Mouse (Mus musculus) heart, embryonic 14.5 days (tissue): ENCODE measurements at regions not wholly inside any gene's neighbourhood (a gene's known extent, or its start where the extent isn't known, plus 50 kb on each side); places are given as distances from the start of the nearest gene placed in this dataset.

Experiments
- ATAC-seq: fragments of 200-750 bp; cut with Nextera tagmentation; 2 replicates; pipeline ENCODE4 v1.8.0; 2017; ENCODE audit warnings: low read depth, moderate TSS enrichment; ENCODE audit not compliant: insufficient number of reproducible peaks, insufficient read depth, low FRiP score
- H3K27ac ChIP-seq, 2 experiments: fragments of 200-500 bp in 1 of 2; fragments of 300-500 bp in 1 of 2; sonication (generic) in 1 of 2; replicated peaks in 1 of 2; 2 replicates each; pipeline ENCODE4 v1.5.1; 2012 to 2014; ENCODE audit warnings: low read depth in 2 of 2, low read length in 2 of 2, control low read depth in 1 of 2, mild to moderate bottlenecking in 1 of 2, mixed read lengths in 1 of 2; ENCODE audit not compliant: control insufficient read depth in 1 of 2, insufficient read depth in 1 of 2
- H3K27me3 ChIP-seq: fragments of 300-500 bp; sonication (generic); 2 replicates; pipeline ENCODE4 v1.6.1; 2014; ENCODE audit warnings: mild to moderate bottlenecking, low read length, control low read depth; ENCODE audit not compliant: control insufficient read depth, insufficient read depth
- H3K36me3 ChIP-seq: fragments of 300-500 bp; sonication (generic); 2 replicates; pipeline ENCODE4 v1.6.1; 2014; ENCODE audit warnings: mild to moderate bottlenecking, control low read depth, low read length, mixed read lengths; ENCODE audit not compliant: control insufficient read depth, insufficient read depth
- H3K4me1 ChIP-seq, 2 experiments: fragments of 200-500 bp in 1 of 2; fragments of 300-500 bp in 1 of 2; sonication (generic) in 1 of 2; 2 replicates each; pipeline ENCODE4 v1.6.1; 2012 to 2014; ENCODE audit warnings: low read length in 2 of 2, control low read depth in 1 of 2, mixed read lengths in 1 of 2; ENCODE audit not compliant: control insufficient read depth in 2 of 2, insufficient read depth in 2 of 2
- H3K4me2 ChIP-seq: fragments of 300-500 bp; sonication (generic); 2 replicates; pipeline ENCODE4 v1.6.1; 2014; ENCODE audit warnings: mild to moderate bottlenecking, low read length
- H3K4me3 ChIP-seq, 2 experiments: fragments of 200-500 bp in 1 of 2; fragments of 300-500 bp in 1 of 2; sonication (generic) in 1 of 2; 2 replicates each; pipeline ENCODE4 v1.5.1; 2012 to 2014; ENCODE audit warnings: low read length in 2 of 2, mild to moderate bottlenecking in 2 of 2, control low read depth in 1 of 2, low read depth in 1 of 2, moderate library complexity in 1 of 2; ENCODE audit not compliant: control insufficient read depth in 1 of 2, insufficient read depth in 1 of 2
- H3K9ac ChIP-seq: fragments of 300-500 bp; sonication (generic); 2 replicates; pipeline ENCODE4 v1.6.1; 2014; ENCODE audit warnings: mild to moderate bottlenecking, low read length
- H3K9me3 ChIP-seq: fragments of 300-500 bp; sonication (generic); 2 replicates; pipeline ENCODE4 v1.6.1; 2016; ENCODE audit warnings: low read length, control low read depth; ENCODE audit not compliant: control insufficient read depth
- WGBS: fragments of 180-500 bp; shearing (Covaris S2); extraction: QIAGEN DNeasy Blood & Tissue Kit; methylation state at CpG from one replicate; pipeline ENCODE4 v1.1.7; 2014; 5-methylcytosine and 5-hydroxymethylcytosine counted together

DNA sequence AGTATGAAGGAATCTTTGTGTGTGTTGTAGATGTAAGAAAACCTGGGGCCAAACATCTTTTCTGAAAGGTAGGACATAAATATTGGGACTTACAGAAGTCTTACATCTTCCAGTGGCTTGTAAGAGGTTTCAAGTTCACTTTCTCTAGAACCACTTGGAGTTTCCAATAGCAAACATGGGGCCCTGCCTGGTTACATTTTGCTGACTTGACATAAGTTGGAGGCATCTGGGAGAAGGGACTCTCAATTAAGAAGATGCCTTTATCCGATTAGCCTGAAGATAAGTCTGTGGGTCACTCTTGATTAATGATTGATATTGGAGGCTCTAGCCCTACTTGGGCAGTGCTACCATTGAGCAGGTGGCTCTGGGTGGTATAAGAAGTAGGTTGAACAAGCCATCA, 162.9 kb upstream of the Cdh6 start:
- no peaks in the 10 kb centered on the region for H3K9me3 ChIP-seq
- H3K27ac ChIP-seq = no peak overlapping the region
- 80% methylated on average over 1 of the region's 1 CpGs for WGBS
- H3K27me3 ChIP-seq = no peaks in the 10 kb centered on the region
- H3K4me3 ChIP-seq = no peak overlapping the region
- no peak overlapping the region for H3K4me2 ChIP-seq
- no peaks in the 10 kb centered on the region for H3K4me1 ChIP-seq
- no peaks in the 10 kb centered on the region for H3K36me3 ChIP-seq
- ATAC-seq = no peak
- H3K9ac ChIP-seq = no peak overlapping the region

DNA sequence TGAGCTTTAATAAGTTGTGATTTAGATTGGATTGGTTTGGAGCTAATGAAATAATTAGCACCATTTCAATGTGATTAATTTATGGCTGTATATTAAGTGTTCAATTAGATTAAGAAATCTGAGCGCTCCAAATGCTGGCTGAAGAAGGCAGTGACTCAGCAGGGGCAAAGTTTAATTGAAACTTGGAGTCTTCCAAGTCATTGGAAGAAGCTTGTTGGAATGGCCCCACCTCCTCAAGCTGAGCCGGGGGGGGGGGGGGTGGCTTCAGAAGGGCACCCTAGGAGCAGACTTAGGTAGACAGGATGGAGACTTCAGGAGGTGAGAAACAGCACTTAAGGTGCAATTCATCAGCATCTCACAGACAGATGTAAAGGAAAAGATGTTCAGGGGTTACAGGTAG, 151.0 kb upstream of the Cdh6 start:
- no peak overlapping the region for H3K27ac ChIP-seq
- H3K4me1 ChIP-seq = no peaks in the 10 kb centered on the region
- ATAC-seq = no peak
- H3K36me3 ChIP-seq = no peaks in the 10 kb centered on the region
- H3K9me3 ChIP-seq = no peaks in the 10 kb centered on the region
- WGBS = 69% methylated on average over 2 of the region's 2 CpGs
- no peak overlapping the region for H3K4me2 ChIP-seq
- H3K9ac ChIP-seq = no peak overlapping the region
- H3K4me3 ChIP-seq = no peak overlapping the region
- no peaks in the 10 kb centered on the region for H3K27me3 ChIP-seq

DNA sequence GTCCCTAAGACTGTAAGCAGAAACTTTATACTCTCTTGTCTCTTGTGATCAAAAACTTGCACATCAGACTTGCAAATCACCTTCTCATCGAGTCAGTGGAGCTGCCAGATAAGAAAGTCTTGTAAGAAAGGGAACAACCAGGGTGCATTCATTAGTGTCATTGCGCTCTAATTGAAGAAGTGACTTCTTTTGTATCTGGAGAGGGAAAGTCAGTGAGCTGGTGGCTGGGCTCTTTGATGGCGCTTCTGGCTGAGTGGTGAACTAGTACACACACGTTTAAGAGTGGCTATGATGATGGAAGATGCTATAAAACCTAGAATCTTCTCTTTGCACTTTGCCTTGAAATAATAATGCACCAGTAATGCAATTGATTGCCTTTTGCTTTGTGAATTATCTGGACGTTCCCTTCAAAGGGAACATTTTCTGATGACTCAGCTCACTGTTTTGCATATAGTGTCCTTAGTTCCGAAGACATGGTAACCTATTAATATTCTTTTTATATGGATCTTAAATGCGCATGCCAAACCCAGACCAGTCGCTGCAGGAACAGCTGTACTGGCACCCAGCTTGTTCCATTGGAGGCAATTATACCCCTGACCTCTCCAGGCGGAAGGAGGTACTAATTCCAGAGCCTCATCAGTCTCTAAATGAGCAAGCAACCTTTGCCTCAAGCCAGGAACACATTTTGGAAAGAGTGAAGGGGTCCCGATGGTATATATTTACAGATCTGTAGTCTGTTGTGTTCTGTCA, 147.3 kb upstream of the Cdh6 start:
- no peak for ATAC-seq
- no peaks in the 10 kb centered on the region for H3K9me3 ChIP-seq
- no peaks in the 10 kb centered on the region for H3K36me3 ChIP-seq
- no peaks in the 10 kb centered on the region for H3K27me3 ChIP-seq
- H3K9ac ChIP-seq = no peak overlapping the region
- no peaks in the 10 kb centered on the region for H3K4me1 ChIP-seq
- no peak overlapping the region for H3K4me3 ChIP-seq
- no peak overlapping the region for H3K27ac ChIP-seq
- 67% methylated on average over 10 of the region's 10 CpGs for WGBS
- no peak overlapping the region for H3K4me2 ChIP-seq

DNA sequence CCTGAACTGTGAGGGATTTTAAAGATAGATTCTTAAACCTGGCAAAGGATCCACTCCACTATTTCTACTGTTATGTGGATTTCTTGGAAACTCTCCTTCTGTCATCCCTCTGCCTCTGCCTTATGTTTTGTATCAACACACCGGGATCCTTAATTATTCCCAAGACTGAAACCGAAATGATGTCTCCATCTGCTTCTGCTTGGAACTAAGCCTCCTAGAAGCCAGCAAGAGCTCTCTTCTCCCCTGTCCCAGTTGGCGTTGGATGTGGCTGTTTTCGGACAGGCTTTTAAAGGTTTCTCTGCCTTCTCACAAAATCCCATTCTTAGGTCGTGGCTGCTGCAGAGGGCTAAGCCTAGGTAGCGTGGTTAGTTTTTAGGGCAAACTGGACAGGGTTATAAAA, 131.1 kb upstream of the Cdh6 start:
- Histone ChIP-seq H3K27ac (no peak overlapping the region), H3K4me2 (no peak overlapping the region), H3K36me3 (no peaks in the 10 kb centered on the region), H3K27me3 (no peaks in the 10 kb centered on the region), H3K9ac (no peak overlapping the region), H3K4me3 (no peak overlapping the region), H3K9me3 (no peaks in the 10 kb centered on the region), H3K4me1 (no peaks in the 10 kb centered on the region)
- WGBS = 89% methylated on average over 6 of the region's 6 CpGs
- ATAC-seq = no peak

DNA sequence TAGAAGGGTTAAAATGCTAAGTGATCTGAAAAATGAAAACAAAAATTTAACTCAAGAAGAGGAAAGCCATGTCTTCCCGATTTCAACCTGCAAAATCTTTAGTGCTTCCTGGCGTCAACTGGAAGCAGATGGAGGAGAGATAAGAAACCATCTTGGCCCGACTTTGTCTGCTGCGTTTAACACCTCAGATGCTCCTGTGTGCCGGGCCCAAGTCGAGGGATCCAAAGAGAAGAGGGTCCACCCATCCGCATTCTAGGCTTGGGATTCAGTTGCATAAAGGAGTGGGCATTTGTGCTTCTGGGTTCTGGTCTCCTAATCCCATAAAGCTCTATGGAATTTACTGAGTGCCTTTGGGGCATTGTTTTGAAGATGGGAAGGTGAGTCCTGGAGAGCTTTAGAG, 130.0 kb upstream of the Cdh6 start:
- Histone ChIP-seq H3K27me3 (no peaks in the 10 kb centered on the region), H3K27ac (no peak overlapping the region), H3K4me3 (no peak overlapping the region), H3K4me2 (no peak overlapping the region), H3K9ac (no peak overlapping the region), H3K36me3 (no peaks in the 10 kb centered on the region), H3K4me1 (no peaks in the 10 kb centered on the region), H3K9me3 (no peaks in the 10 kb centered on the region)
- ATAC-seq = no peak
- WGBS = 74% methylated on average over 7 of the region's 7 CpGs

DNA sequence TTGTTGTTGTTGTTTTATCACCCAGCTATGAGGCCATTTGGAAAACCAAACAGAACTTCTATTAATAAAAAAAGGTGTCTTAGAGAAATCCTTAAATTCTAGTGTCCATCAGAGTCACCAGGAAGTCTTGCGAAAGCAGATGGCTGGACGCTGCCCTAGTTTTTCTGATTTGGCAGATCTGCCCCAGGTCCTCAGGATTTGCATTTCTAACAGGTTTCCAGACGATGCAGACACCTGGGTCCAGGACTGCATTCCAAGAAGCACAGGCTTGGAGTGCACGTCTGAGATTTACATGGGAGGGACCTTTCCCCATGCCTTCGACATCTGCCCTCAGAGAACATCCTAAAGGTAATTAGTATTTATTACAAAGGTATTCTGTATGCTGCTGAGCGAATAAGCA, 129.2 kb upstream of the Cdh6 start:
- WGBS = 81% methylated on average over 6 of the region's 6 CpGs
- no peaks in the 10 kb centered on the region for H3K36me3 ChIP-seq
- no peak overlapping the region for H3K9ac ChIP-seq
- no peak for ATAC-seq
- H3K27me3 ChIP-seq = no peaks in the 10 kb centered on the region
- no peak overlapping the region for H3K27ac ChIP-seq
- no peaks in the 10 kb centered on the region for H3K9me3 ChIP-seq
- H3K4me3 ChIP-seq = no peak overlapping the region
- H3K4me1 ChIP-seq = no peaks in the 10 kb centered on the region
- no peak overlapping the region for H3K4me2 ChIP-seq

DNA sequence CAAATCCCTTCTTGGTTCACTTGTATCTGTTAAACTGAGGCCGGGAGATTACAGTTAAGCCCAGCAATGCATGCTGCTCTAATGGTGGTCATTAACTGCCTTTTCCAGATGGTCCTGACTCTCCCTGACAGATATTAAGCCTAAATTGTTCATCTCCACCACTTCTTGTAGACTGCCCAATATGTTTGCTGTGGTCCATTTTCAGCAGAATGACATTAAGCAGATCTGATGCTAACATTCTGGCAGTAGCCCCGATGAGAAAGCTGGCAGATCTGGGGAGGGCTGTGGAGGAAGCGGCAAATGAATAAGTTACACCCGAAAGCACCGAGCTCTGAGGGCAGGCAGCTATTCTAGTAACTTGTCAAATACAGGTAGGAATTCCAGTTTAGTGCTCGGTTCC, 123.5 kb upstream of the Cdh6 start:
- H3K9ac ChIP-seq = no peak overlapping the region
- WGBS = 35% methylated on average over 6 of the region's 6 CpGs
- H3K27ac ChIP-seq = no peak overlapping the region
- H3K9me3 ChIP-seq = no peaks in the 10 kb centered on the region
- H3K27me3 ChIP-seq = no peaks in the 10 kb centered on the region
- no peak overlapping the region for H3K4me3 ChIP-seq
- H3K4me2 ChIP-seq = peak overlapping the region; percentile 21; the same call in 1 of the 2 replicates
- no peaks in the 10 kb centered on the region for H3K36me3 ChIP-seq
- no peak for ATAC-seq
- no peaks in the 10 kb centered on the region for H3K4me1 ChIP-seq

DNA sequence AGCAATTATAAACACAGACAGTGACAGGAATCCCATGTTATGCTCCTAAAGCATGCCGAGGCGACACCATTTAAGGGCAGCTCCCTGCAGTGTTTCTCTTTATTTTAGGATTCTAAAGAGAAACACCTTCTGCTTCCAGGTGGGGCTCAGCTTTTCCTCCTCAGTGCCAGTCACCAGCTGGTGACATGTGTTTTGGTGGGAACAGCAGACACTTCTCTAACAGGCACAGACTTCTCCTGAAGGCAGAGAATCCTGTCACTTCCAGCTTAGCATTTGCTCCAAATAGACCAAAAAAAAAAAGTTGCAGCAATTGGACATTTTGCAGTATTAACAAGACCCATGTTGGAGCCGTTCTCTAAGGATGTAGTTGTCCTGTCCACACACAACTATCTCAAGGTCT, 115.6 kb upstream of the Cdh6 start:
- no peaks in the 10 kb centered on the region for H3K36me3 ChIP-seq
- H3K4me3 ChIP-seq = no peak overlapping the region
- no peak overlapping the region for H3K9ac ChIP-seq
- no peak overlapping the region for H3K4me2 ChIP-seq
- H3K27me3 ChIP-seq = no peaks in the 10 kb centered on the region
- 91% methylated on average over 3 of the region's 3 CpGs for WGBS
- peaks cover 0 to 4% of the 10 kb centered on the region in 2 experiments; a peak in 2 of 4 replicates for H3K4me1 ChIP-seq
- H3K9me3 ChIP-seq = no peaks in the 10 kb centered on the region
- H3K27ac ChIP-seq = no peak overlapping the region
- no peak for ATAC-seq
